8 mouse cellular contexts compared by ENCODE assay signal in genomic region chr8:12607223-12607622, GRCm38 (mm10). TPM values are rescaled to one million over a fixed set of nuclear protein-coding genes. Genes with fewer than 3 reads are reported as not detected.
DNase-seq lines count a peak whose midpoint lies in the region; ATAC-seq and TF ChIP-seq lines count a peak whose summit lies in the region.

No protein-coding gene starts in this region.

- peaks cover 29% of the 10 kb centered on the region for H3K27me3 ChIP-seq in CH12.LX (replicated peaks)
- H3K27me3 ChIP-seq in liver, postnatal 0 days (ENCODE audit: insufficient read depth, low read length): peaks cover 43% of the 10 kb centered on the region

- no peaks in the 10 kb centered on the region for H3K4me1 ChIP-seq in CH12.LX (ENCODE audit: control insufficient read depth in 1 of 2, insufficient read depth in 2 of 2)
- no peaks in the 10 kb centered on the region for H3K4me1 ChIP-seq in bone marrow, adult 2 months (ENCODE audit: control insufficient read depth, insufficient read depth, low read length)
- H3K4me1 ChIP-seq in embryonic fibroblast, embryonic 13.5 days (ENCODE audit: control insufficient read depth, insufficient read depth, low read length): no peaks in the 10 kb centered on the region
- H3K4me1 ChIP-seq in liver, postnatal 0 days (ENCODE audit: insufficient read depth): peaks cover 8% of the 10 kb centered on the region; the same call in 1 of the 2 replicates
- H3K4me1 ChIP-seq in olfactory bulb, adult 2 months (ENCODE audit: control insufficient read depth, insufficient read depth, low read length): peaks cover 13% of the 10 kb centered on the region; the same call in 1 of the 2 replicates

- in situ Hi-C loops in CH12.LX (cut with MboI; ENCODE audit: low pct_ligation_motif_present, low pct_unique_long_range_greater_than_20kb, low sequenced_read_pairs): loop anchor here (5.0 kb wide), 1 partner anchor 70 kb away; no protein-coding TSS in a partner anchor

- H3K4me2 ChIP-seq in CH12.LX (ENCODE audit: insufficient read depth, low read depth, poor library complexity, severe bottlenecking): no peak overlapping the region
- H3K4me2 ChIP-seq in liver, postnatal 0 days (ENCODE audit: low read depth, low read length): no peak overlapping the region

- no peak for TF ChIP-seq POLR2A in CH12.LX (IDR thresholded peaks at IDR 0.05; ENCODE audit: low read depth, low read length)
- no peak for TF ChIP-seq POLR2A in bone marrow, adult 2 months (IDR thresholded peaks at IDR 0.05; ENCODE audit: borderline replicate concordance, control insufficient read depth, low read depth, low read length)
- no peak for TF ChIP-seq POLR2A in embryonic fibroblast, embryonic 13.5 days (IDR thresholded peaks at IDR 0.05; ENCODE audit: low read depth, low read length)
- no peak for TF ChIP-seq POLR2A in olfactory bulb, adult 2 months (IDR thresholded peaks at IDR 0.05; ENCODE audit: insufficient read depth, low read depth, low read length)

- TF ChIP-seq EP300 in CH12.LX (IDR thresholded peaks at IDR 0.05; ENCODE audit: low read length): no peak
- TF ChIP-seq EP300 in liver, postnatal 0 days (IDR thresholded peaks at IDR 0.05; ENCODE audit: low read depth): no peak

- TF ChIP-seq RAD21 in CH12.LX (IDR thresholded peaks at IDR 0.05; ENCODE audit: low read depth, low read length): peak; percentile 94

- no peaks in the 10 kb centered on the region for H3K9me3 ChIP-seq in CH12.LX (replicated peaks; ENCODE audit: low read length)
- no peaks in the 10 kb centered on the region for H3K9me3 ChIP-seq in liver, postnatal 0 days (ENCODE audit: low read length)

- peak; percentile 89 to 100 for TF ChIP-seq CTCF in CH12.LX (conservative IDR thresholded peaks at IDR 0.05 in 1 of 2, IDR thresholded peaks at IDR 0.05 in 1 of 2; ENCODE audit: low read depth in 2 of 2, low read length in 2 of 2)
- peak; percentile 91 for TF ChIP-seq CTCF in bone marrow, adult 2 months (IDR thresholded peaks at IDR 0.05; ENCODE audit: control insufficient read depth, insufficient read depth, low read length)
- TF ChIP-seq CTCF in embryonic fibroblast, embryonic 13.5 days (IDR thresholded peaks at IDR 0.05; ENCODE audit: borderline replicate concordance, insufficient read depth, low read length): peak; percentile 98
- peak; percentile 95 for TF ChIP-seq CTCF in liver, postnatal 0 days (IDR thresholded peaks at IDR 0.05; ENCODE audit: low read depth)
- TF ChIP-seq CTCF in olfactory bulb, adult 2 months (IDR thresholded peaks at IDR 0.05; ENCODE audit: insufficient read depth, low read depth, low read length): peak; percentile 82

- WGBS in bone marrow, adult 2 months: 25% methylated on average over 6 of the region's 6 CpGs
- 16% methylated on average over 6 of the region's 6 CpGs for WGBS in liver, postnatal 0 days (ENCODE audit: insufficient replicate concordance)
- 32% methylated on average over 6 of the region's 6 CpGs for WGBS in olfactory bulb, adult 2 months

- H3K79me2 ChIP-seq in CH12.LX (replicated peaks; ENCODE audit: control insufficient read depth, extremely low read depth, insufficient read depth, poor library complexity, severe bottlenecking): no peaks in the 10 kb centered on the region

- no peak overlapping the region for H3K27ac ChIP-seq in CH12.LX (ENCODE audit: insufficient read depth, low read depth)
- no peak overlapping the region for H3K27ac ChIP-seq in bone marrow, adult 2 months (ENCODE audit: control insufficient read depth, insufficient read depth, low read depth, low read length, poor library complexity)
- no peak overlapping the region for H3K27ac ChIP-seq in embryonic fibroblast, embryonic 13.5 days (ENCODE audit: insufficient read depth, low read length)
- no peak overlapping the region for H3K27ac ChIP-seq in liver, postnatal 0 days (ENCODE audit: low read depth)
- no peak overlapping the region for H3K27ac ChIP-seq in olfactory bulb, adult 2 months (ENCODE audit: insufficient read depth, low read depth, low read length)

- no peak overlapping the region for H3K9ac ChIP-seq in CH12.LX (ENCODE audit: insufficient read depth, low read depth)
- no peak overlapping the region for H3K9ac ChIP-seq in liver, postnatal 0 days (replicated peaks)

- no peak overlapping the region for H3K4me3 ChIP-seq in CH12.LX (replicated peaks in 1 of 3; ENCODE audit: low read depth in 2 of 3, low read length in 2 of 3, poor library complexity in 1 of 3)
- no peak overlapping the region for H3K4me3 ChIP-seq in bone marrow, adult 2 months (replicated peaks; ENCODE audit: control insufficient read depth, low read depth, low read length)
- no peak overlapping the region for H3K4me3 ChIP-seq in embryonic fibroblast, embryonic 13.5 days (ENCODE audit: insufficient read depth, low read length)
- H3K4me3 ChIP-seq in liver, postnatal 0 days (ENCODE audit: low read depth, low read length): no peak overlapping the region
- H3K4me3 ChIP-seq in olfactory bulb, adult 2 months (ENCODE audit: insufficient read depth, low read depth, low read length): no peak overlapping the region

- peak; percentile 76 for ATAC-seq in liver, postnatal 0 days

- peak; percentile 81 for DNase-seq in CH12.LX (ENCODE audit: extremely low read depth)
- DNase-seq in heart, postnatal 36 days: peak; percentile 54 to 69
- DNase-seq in kidney, postnatal 4 days: peak; percentile 91
- peak; percentile 87 for DNase-seq in liver, postnatal 0 days
- DNase-seq in thymus, adult 18-20 months: peak; percentile 39 to 42

- intact Hi-C loops in heart, postnatal 36 days (cut with DNase I): loop anchor here (1.0 kb wide), 1 partner anchor 650 kb away; no protein-coding TSS in a partner anchor

- dilution Hi-C loops in CH12.LX (cut with MboI; ENCODE audit: extremely low pct_ligation_motif_present, extremely low pct_unique_long_range_greater_than_20kb, low sequenced_read_pairs): no loop called here

- H3K36me3 ChIP-seq in CH12.LX (replicated peaks in 1 of 2; ENCODE audit: control insufficient read depth in 1 of 2, insufficient read depth in 1 of 2, low read length in 1 of 2): peaks cover 0 to 5% of the 10 kb centered on the region in 2 experiments
- no peaks in the 10 kb centered on the region for H3K36me3 ChIP-seq in liver, postnatal 0 days (replicated peaks; ENCODE audit: insufficient read depth, low read length)

TF ChIP-seq in CH12.LX, 34 proteins besides CTCF, POLR2A, EP300 and RAD21:
- TF ChIP-seq SMC3 (IDR thresholded peaks at IDR 0.05; ENCODE audit: low read depth, low read length) (peak; percentile 95), USF2 (conservative IDR thresholded peaks at IDR 0.05; ENCODE audit: low read depth, low read length) (no peak), PAX5 (IDR thresholded peaks at IDR 0.05; ENCODE audit: low read length) (no peak), ZC3H11A (IDR thresholded peaks at IDR 0.05; ENCODE audit: low read depth, low read length) (peak; percentile 47), NELFE (IDR thresholded peaks at IDR 0.05; ENCODE audit: low read depth, low read length) (peak; percentile 77; the same call in 1 of the 2 replicates)
TF ChIP-seq in CH12.LX: peak in this region for 3.

RNA-seq across cellular contexts. Expression of gene Spaca7, which starts 34.4 kb away (rescaled TPM):
- total RNA-seq in CH12.LX (2012; rRNA removed) (not detected in 2 replicates), CH12.LX (2014; rRNA removed) (not detected in 2 replicates)
- polyA plus RNA-seq in CH12.LX (2012; ENCODE audit: insufficient read length, low read depth): not detected in 2 replicates
- not detected in 2 replicates for polyA plus RNA-seq in bone marrow, adult 2 months (2011; ENCODE audit: insufficient read depth, insufficient read length, low replicate concordance, missing spikeins)
- polyA plus RNA-seq in embryonic fibroblast, embryonic 13.5 days (2011; ENCODE audit: insufficient read length, low read depth, missing spikeins): not detected in 2 replicates
- not detected for total RNA-seq in heart, postnatal 36 days (2021)
- not detected in 2 replicates for polyA plus RNA-seq in liver, postnatal 0 days (2015; fragmentation: Nextera tagmentation; extraction: Ambion mirVana)
- polyA plus RNA-seq in olfactory bulb, adult 2 months (2012; ENCODE audit: insufficient read depth, insufficient read length, low replicate concordance, missing spikeins): not detected in 2 replicates

Comparison
In these comparisons a context has a peak if more than half of its experiments do, and no peak if none do; other contexts are left out.
1. DNase-seq: peak in every context shown above with its lines; median percentile 91 in kidney, postnatal 4 days; 87 in liver, postnatal 0 days; 81 in CH12.LX; 62 in heart, postnatal 36 days; 40 in thymus, adult 18-20 months.